Mouse (Mus musculus): ENCODE measurements at regions not wholly inside any gene's neighbourhood (a gene's known extent, or its start where the extent isn't known, plus 50 kb on each side); places are given as distances from the start of the nearest gene placed in this dataset.

- TF ChIP-seq CTCF (IDR thresholded peaks at IDR 0.05; ENCODE audit: low read depth), result no peak
- TF ChIP-seq EP300 (optimal IDR thresholded peaks at IDR 0.05), result no peak
These were observed 259.8 kb upstream of the Id2 start for GRCm38 (mm10) chr12:25356774-25357173.

Data from stomach, postnatal 0 days (tissue).